7 mouse cellular contexts compared by ENCODE assay signal in genomic region chr11:50238324-50238723, GRCm38 (mm10). TPM values are rescaled to one million over a fixed set of nuclear protein-coding genes. Genes with fewer than 3 reads are reported as not detected.
DNase-seq lines count a peak whose midpoint lies in the region; ATAC-seq and TF ChIP-seq lines count a peak whose summit lies in the region.

TSS of gene Ltc4s (minus strand) at chr11:50238616.

- H3K27me3 ChIP-seq in E14TG2a.4 (ENCODE audit: insufficient read depth, low read length) = peaks cover 66% of the 10 kb centered on the region
- no peaks in the 10 kb centered on the region; the same call in 1 of the 2 replicates for H3K27me3 ChIP-seq in forebrain, embryonic 15.5 days
- H3K27me3 ChIP-seq in midbrain, embryonic 12.5 days = peaks cover 58% of the 10 kb centered on the region

- H3K4me3 ChIP-seq in E14TG2a.4 (replicated peaks; ENCODE audit: low read length) = peak within 1 kb of the TSS; percentile 86
- peak within 1 kb of the TSS; percentile 61; the same call in 1 of the 2 replicates for H3K4me3 ChIP-seq in forebrain, embryonic 15.5 days
- H3K4me3 ChIP-seq in midbrain, embryonic 12.5 days = peak within 1 kb of the TSS; percentile 52

- peak; percentile 92 for DNase-seq in 416B (ENCODE audit: low read depth)
- peak; percentile 36 for DNase-seq in kidney, postnatal 14 days
- DNase-seq in cerebellum, adult 11 months = no peak
- DNase-seq in Muller cell, postnatal 12 days (ENCODE audit: inconsistent ontology term) = no peak

- peaks cover 37% of the 10 kb centered on the region for H3K36me3 ChIP-seq in E14TG2a.4 (ENCODE audit: insufficient read depth, low read length)
- H3K36me3 ChIP-seq in forebrain, embryonic 15.5 days = peaks cover 19% of the 10 kb centered on the region
- peaks cover 21% of the 10 kb centered on the region for H3K36me3 ChIP-seq in midbrain, embryonic 12.5 days

- H3K9ac ChIP-seq in forebrain, embryonic 15.5 days (replicated peaks) = no peak within 1 kb of the TSS
- no peak within 1 kb of the TSS; the same call in 1 of the 2 replicates for H3K9ac ChIP-seq in midbrain, embryonic 12.5 days (replicated peaks)

- no peak within 1 kb of the TSS for H3K27ac ChIP-seq in forebrain, embryonic 15.5 days (replicated peaks)
- H3K27ac ChIP-seq in midbrain, embryonic 12.5 days (replicated peaks) = no peak within 1 kb of the TSS

- H3K9me3 ChIP-seq in E14TG2a.4 (ENCODE audit: low read length) = no peaks in the 10 kb centered on the region
- H3K9me3 ChIP-seq in forebrain, embryonic 15.5 days = no peaks in the 10 kb centered on the region
- H3K9me3 ChIP-seq in midbrain, embryonic 12.5 days = no peaks in the 10 kb centered on the region

- TF ChIP-seq CTCF in E14TG2a.4 (conservative IDR thresholded peaks at IDR 0.05; ENCODE audit: low read length) = no peak

- H3K4me2 ChIP-seq in forebrain, embryonic 15.5 days (replicated peaks) = peak within 1 kb of the TSS; percentile 77
- peak within 1 kb of the TSS; percentile 78 for H3K4me2 ChIP-seq in midbrain, embryonic 12.5 days (replicated peaks)

- ATAC-seq in forebrain, embryonic 15.5 days (replicated peaks) = no peak
- no peak for ATAC-seq in midbrain, embryonic 12.5 days (ENCODE audit: low FRiP score, low read depth)

- peaks cover 48% of the 10 kb centered on the region for H3K4me1 ChIP-seq in E14TG2a.4 (replicated peaks; ENCODE audit: low read depth, low read length)
- H3K4me1 ChIP-seq in forebrain, embryonic 15.5 days = peaks cover 17% of the 10 kb centered on the region
- H3K4me1 ChIP-seq in midbrain, embryonic 12.5 days = peaks cover 11% of the 10 kb centered on the region

- 56% methylated on average over 10 of the region's 10 CpGs for WGBS in forebrain, embryonic 15.5 days
- WGBS in midbrain, embryonic 12.5 days = 56% methylated on average over 10 of the region's 10 CpGs

RNA-seq across cellular contexts. Expression of gene Ltc4s, which starts in this region (rescaled TPM):
- 2.4 and 3.1 TPM in 2 replicates for polyA plus RNA-seq in forebrain, embryonic 15.5 days (2015; fragmentation: Nextera tagmentation; extraction: Ambion mirVana)
- 0.85 and 1.3 TPM in 2 replicates for polyA plus RNA-seq in midbrain, embryonic 12.5 days (2016; fragmentation: Nextera tagmentation; extraction: Ambion mirVana)

Comparison
In these comparisons a context has a peak if more than half of its experiments do, and no peak if none do; other contexts are left out.
1. DNase-seq: peak in 416B (single experiment) and kidney, postnatal 14 days (single experiment); none in cerebellum, adult 11 months (single experiment) and Muller cell, postnatal 12 days (single experiment).
2. Peak in every context shown above with its lines, with median percentiles within 50 percentile points of each other: H3K4me3 ChIP-seq.